Mouse (Mus musculus) lung, postnatal 14 days (tissue): ENCODE data around the gene Sf1.

Source experiments
- DNase-seq: peaks from one replicate; pipeline ENCODE4 v3.0.0; 2021

The Sf1 gene

GRCm38 (mm10) chr19:6423241-6423640, 59.8 kb downstream of the Sf1 start:
- no peak for DNase-seq

GRCm38 (mm10) chr19:6424137-6424881, 60.8 kb downstream of the Sf1 start:
- no peak for DNase-seq

- no peak for DNase-seq
Observed at GRCm38 (mm10) chr19:6425595-6425994, 62.1 kb downstream of the Sf1 start.

- peak; percentile 65 for DNase-seq
Observed at GRCm38 (mm10) chr19:6426703-6427500, 63.4 kb downstream of the Sf1 start.
